Mouse (Mus musculus) lung, postnatal 25 days (tissue): ENCODE measurements around the gene Tmem176b.
A peak's percentile ranks its signal among the peaks of the same experiment; 100 is the strongest.

Experiments used
- DNase-seq: peaks from one replicate; pipeline ENCODE4 v3.0.0; 2022; ENCODE audit warnings: low spot score

The Tmem176b gene

GRCm38 (mm10) chr6:48787867-48788266 lies 53.4 kb downstream of the Tmem176b start:
- no peak for DNase-seq

- DNase-seq, result no peak
Observed at GRCm38 (mm10) chr6:48785601-48786000, 55.7 kb downstream of the Tmem176b start.

GRCm38 (mm10) chr6:48785189-48785588 lies 56.1 kb downstream of the Tmem176b start:
- DNase-seq, result peak; percentile 35

- DNase-seq, result no peak
Observed at GRCm38 (mm10) chr6:48784406-48784805, 56.9 kb downstream of the Tmem176b start.
